Mouse (Mus musculus) bone marrow, adult 2 months (tissue): Measurements from ENCODE around the gene Gchfr. TPM values are rescaled to one million over a fixed set of nuclear protein-coding genes. Genes with fewer than 3 reads are reported as not detected.

Source experiments
- H3K27ac ChIP-seq: fragments of 200-500 bp; 2 replicates; pipeline ENCODE4 v1.5.1; 2012; ENCODE audit warnings: low read depth, mild to moderate bottlenecking, control low read depth, inconsistent platforms, low read length; ENCODE audit not compliant: control insufficient read depth, poor library complexity, insufficient read depth
- H3K4me1 ChIP-seq: fragments of 200-500 bp; 2 replicates; pipeline ENCODE4 v1.6.1; 2011; ENCODE audit warnings: low read length; ENCODE audit not compliant: control insufficient read depth, insufficient read depth
- H3K4me3 ChIP-seq: fragments of 200-500 bp; replicated peaks from 2 replicates; pipeline ENCODE3; 2011; ENCODE audit warnings: mild to moderate bottlenecking, low read depth, low read length, control low read depth; ENCODE audit not compliant: control insufficient read depth
- CTCF ChIP-seq: fragments of 200-500 bp; IDR thresholded peaks from 2 replicates; pipeline ENCODE4 v1.5.1; 2011; ENCODE audit warnings: low read length, control low read depth; ENCODE audit not compliant: control insufficient read depth, insufficient read depth
- POLR2A ChIP-seq: fragments of 200-500 bp; IDR thresholded peaks from 2 replicates; pipeline ENCODE4 v1.6.1; 2011; ENCODE audit warnings: low read depth, mild to moderate bottlenecking, control low read depth, low read length, borderline replicate concordance; ENCODE audit not compliant: control insufficient read depth
- WGBS: fragments of 180-500 bp; shearing (Covaris S2); methylation state at CpG from one replicate; pipeline ENCODE4 v1.1.7; 2018; 5-methylcytosine and 5-hydroxymethylcytosine counted together
- polyA plus RNA-seq: library from polyadenylated mRNA; stranded (reverse); fragments of >200 nt; gene quantifications from 2 replicates; pipeline ENCODE4 v1.2.4, GENCODE M21; 2011; ENCODE audit warnings: low replicate concordance; ENCODE audit not compliant: missing spikeins, insufficient read depth, insufficient read length

Gchfr gene
- polyA plus RNA-seq, 1 experiment: 4.0 TPM

DNA sequence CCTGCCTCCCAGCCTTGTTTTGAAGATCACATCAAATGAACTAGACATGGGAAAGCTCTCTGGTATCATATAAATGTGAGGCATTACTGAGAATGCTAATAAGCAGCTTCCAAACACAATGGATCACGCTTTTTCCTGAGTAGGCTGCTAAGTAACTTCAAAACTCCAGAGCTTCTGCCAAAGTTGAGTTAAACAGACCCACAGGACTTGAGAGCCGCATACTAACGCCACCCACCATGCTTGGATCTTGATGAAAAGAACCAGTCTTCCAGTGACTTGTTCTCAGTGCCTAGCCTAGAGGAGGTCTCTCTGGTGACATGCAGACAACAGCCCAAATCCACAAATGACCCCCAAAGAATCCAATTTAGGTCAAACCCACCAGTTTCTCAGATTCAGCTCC, 31.4 kb downstream of the Gchfr start:
- Histone ChIP-seq H3K27ac (no peak overlapping the region), H3K4me3 (no peak overlapping the region), H3K4me1 (peaks cover 3% of the 10 kb centered on the region; the same call in 1 of the 2 replicates)
- TF ChIP-seq CTCF: no peak
- no peak for TF ChIP-seq POLR2A
- 88% methylated on average over 3 of the region's 3 CpGs for WGBS

DNA sequence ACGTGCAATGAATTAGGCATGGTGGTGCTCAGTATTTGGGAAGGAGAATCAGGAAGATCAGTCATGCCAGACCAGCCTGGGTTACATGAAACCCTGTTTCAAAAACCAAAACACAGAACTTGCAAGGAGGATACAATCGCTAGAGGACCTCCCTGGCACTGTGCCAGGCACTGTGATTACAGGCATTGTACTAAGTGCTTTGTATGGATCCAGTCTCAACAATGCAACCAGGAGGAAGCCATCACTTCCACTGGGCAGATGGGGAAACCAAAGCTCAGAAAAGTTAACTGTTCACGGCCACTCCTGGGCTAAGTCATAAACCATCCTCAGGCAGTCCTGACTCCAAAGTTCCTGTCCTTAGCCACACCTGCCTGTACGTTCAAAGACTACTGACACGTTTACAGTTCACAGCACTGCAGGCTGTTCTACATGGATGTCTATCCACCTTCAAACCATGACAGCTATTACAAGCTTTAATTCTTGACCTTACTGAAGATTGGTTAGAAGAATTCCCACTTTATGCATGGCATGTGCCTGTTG, 35.4 kb downstream of the Gchfr start:
- TF ChIP-seq POLR2A: no peak
- no peak for TF ChIP-seq CTCF
- Histone ChIP-seq H3K4me3 (no peak overlapping the region), H3K27ac (no peak overlapping the region), H3K4me1 (peaks cover 3% of the 10 kb centered on the region; the same call in 1 of the 2 replicates)
- WGBS: 54% methylated on average over 5 of the region's 5 CpGs

DNA sequence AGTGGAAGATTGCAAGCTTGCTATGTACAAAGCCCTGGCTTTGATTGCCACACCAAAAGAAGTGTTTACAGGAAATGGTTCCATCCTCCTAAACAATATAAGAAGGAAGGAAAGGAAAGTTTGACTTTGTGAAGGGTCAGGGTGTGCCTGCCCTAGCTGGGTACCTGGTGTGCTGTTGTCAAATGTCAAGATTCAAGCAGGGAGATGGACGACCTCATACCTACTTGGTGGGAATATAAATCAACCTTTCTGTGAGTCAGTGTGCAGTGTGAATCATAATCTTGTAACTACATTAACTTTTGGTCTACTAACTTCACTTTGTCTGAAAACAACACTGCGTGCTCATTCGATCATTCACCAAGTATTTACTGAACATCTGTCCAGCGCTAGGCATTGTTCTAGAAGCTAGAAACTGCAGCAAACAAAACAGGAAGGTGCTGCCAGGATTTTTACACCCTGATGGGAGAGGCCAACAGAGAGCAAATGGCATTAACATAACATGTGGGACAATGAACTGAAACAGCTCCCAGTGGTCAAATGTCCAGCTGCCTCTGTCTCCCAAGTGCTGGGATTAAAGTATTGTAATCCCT, 36.4 kb downstream of the Gchfr start:
- WGBS: 78% methylated on average over 4 of the region's 4 CpGs
- Histone ChIP-seq H3K4me3 (no peak overlapping the region), H3K4me1 (peaks cover 3% of the 10 kb centered on the region; the same call in 1 of the 2 replicates), H3K27ac (no peak overlapping the region)
- TF ChIP-seq POLR2A: no peak
- no peak for TF ChIP-seq CTCF

DNA sequence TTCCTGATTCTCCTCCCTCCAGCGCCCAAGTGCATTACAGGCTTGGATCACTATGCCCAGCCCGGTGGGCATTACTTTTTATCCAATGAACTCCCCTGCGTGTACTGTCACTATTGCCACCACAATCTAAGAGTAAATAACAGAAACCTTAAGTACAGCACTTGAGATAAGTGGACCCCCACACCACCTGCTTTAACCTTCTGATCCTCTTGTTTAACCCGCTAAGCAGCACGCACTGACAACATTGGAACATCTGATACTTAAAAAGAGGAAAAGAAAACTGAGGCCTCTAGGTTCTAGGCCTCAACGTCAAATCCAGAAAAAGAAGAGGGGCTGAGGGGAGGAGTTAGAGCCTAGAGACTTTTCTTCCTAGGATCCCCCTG, 40.4 kb downstream of the Gchfr start:
- Histone ChIP-seq H3K27ac (peak overlapping the region; percentile 80), H3K4me3 (peak overlapping the region; percentile 96), H3K4me1 (peaks cover 1% of the 10 kb centered on the region; the same call in 1 of the 2 replicates)
- whole genome bisulfite sequencing: 16% methylated on average over 6 of the region's 6 CpGs
- TF ChIP-seq POLR2A (no peak), CTCF (no peak)

DNA sequence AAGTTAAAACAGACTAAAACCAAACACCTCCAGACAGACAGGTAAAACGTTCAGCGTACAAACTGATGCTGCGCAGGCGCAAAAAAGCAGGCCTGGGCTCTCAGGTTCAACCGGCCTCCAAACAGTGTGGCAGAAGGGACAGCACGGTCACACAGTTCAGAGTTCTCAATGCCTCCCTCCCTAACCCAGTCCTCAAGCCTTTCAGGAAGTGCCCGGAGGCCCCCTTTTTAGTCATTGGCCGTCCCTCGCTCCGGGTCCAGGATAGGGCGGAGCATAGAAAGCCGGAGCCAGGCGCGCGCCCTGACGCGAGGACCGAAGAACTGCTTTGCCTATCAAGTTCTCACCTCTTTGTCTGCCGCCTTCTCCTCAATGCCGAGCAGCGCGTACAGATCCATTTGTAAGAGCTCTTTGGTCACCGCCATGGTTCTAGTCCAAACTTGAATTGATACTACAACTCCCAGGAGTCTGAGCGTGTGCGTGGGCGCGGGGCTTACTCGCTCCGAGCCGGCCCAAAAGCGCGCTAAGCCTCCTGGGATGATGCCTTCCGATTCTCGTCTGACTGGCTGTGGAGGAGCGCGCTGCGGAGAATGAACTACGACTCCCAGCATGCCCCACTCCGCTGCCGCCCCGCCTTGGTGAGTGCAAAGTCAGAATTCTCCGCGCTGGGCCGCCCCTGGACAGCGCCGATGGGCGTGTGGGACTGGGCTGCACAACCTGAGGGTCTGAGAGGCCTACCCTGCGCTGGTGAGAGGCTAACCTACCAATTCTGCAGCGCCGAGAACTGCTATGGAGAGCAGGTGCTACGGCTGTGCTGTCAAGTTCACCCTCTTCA, 41.0 kb downstream of the Gchfr start, which contains the start of the genes Zfyve19 and Dnajc17:
Zfyve19 (plus strand) TSS at position 274 of the 832 bp plus-strand sequence.
Dnajc17 (minus strand) TSS at position 452 of the 832 bp plus-strand sequence.
- under 1% methylated on average over 51 of the region's 51 CpGs for WGBS
- H3K4me1 ChIP-seq: peaks cover 1% of the 10 kb centered on the region; the same call in 1 of the 2 replicates

DNA sequence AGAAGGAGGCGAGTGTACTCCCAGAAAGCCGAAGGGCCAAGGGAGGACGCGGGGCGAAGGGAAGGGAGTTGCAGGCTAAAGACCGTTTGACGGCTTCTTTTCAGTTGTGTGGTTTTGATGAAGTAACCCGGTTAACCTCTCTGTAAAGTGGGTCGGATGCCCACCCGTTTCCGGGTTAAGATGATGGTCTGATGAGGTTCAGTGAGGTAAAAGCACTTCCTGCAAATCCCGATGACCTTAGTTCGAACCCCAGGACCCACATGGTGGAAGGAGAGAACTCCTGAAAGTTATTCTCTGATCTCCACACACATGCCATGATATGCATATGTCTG, 41.6 kb downstream of the Gchfr start:
- no peaks in the 10 kb centered on the region; the same call in 1 of the 2 replicates for H3K4me1 ChIP-seq
- no peak for TF ChIP-seq CTCF
- TF ChIP-seq POLR2A: no peak
- peak overlapping the region; percentile 3; the same call in 1 of the 2 replicates for H3K27ac ChIP-seq
- under 1% methylated on average over 13 of the region's 13 CpGs for WGBS
- H3K4me3 ChIP-seq: peak overlapping the region; percentile 96

More for the DNA sequence above, 41.0 kb downstream of the Gchfr start, which contains the start of the genes Zfyve19 and Dnajc17:
- TF ChIP-seq POLR2A (peak; percentile 56), CTCF (peak; percentile 4; the same call in 1 of the 2 replicates)
- Histone ChIP-seq H3K27ac (peak within 1 kb of the TSS; percentile 80), H3K4me3 (peak within 1 kb of the TSS; percentile 96)

Other genes starting within 250 kb of the Gchfr start
- 1.1 and 2.3 TPM in 2 replicates for gene Chst14, start 241.3 kb upstream of the Gchfr start, polyA plus RNA-seq
- gene Ccdc32, start 138.4 kb upstream of the Gchfr start, polyA plus RNA-seq: 6.2 and 9.7 TPM in 2 replicates
- 1.5 and 2.4 TPM in 2 replicates for gene Rpusd2, start 133.0 kb upstream of the Gchfr start, polyA plus RNA-seq
- 14.8 and 21.4 TPM in 2 replicates for gene Knl1, start 120.7 kb upstream of the Gchfr start, polyA plus RNA-seq
- gene Rad51, start 55.0 kb upstream of the Gchfr start, polyA plus RNA-seq: 25.6 and 32.4 TPM in 2 replicates
- 25.4 and 36.2 TPM in 2 replicates for gene Rmdn3, start 10.7 kb upstream of the Gchfr start, polyA plus RNA-seq
- gene Gm14137, start 6.7 kb downstream of the Gchfr start, polyA plus RNA-seq: not detected in 2 replicates
- gene Zfyve19, start 40.8 kb downstream of the Gchfr start, polyA plus RNA-seq: 21.0 and 42.2 TPM in 2 replicates
- gene Dnajc17, start 41.0 kb downstream of the Gchfr start, polyA plus RNA-seq: 10.0 and 12.5 TPM in 2 replicates
- gene Ppp1r14d, start 62.1 kb downstream of the Gchfr start, polyA plus RNA-seq: not detected in 2 replicates
- 4.3 TPM in 1 of 2 replicates, not detected in the other for gene Spint1, start 69.6 kb downstream of the Gchfr start, polyA plus RNA-seq
- gene Rhov, start 103.5 kb downstream of the Gchfr start, polyA plus RNA-seq: 2.1 TPM in 1 of 2 replicates, not detected in the other
- 6.5 and 9.7 TPM in 2 replicates for gene Vps18, start 121.0 kb downstream of the Gchfr start, polyA plus RNA-seq
- gene Dll4, start 158.0 kb downstream of the Gchfr start, polyA plus RNA-seq: 0.25 TPM in 1 of 2 replicates, not detected in the other
- 0.59 and 6.2 TPM in 2 replicates for gene Chac1, start 183.5 kb downstream of the Gchfr start, polyA plus RNA-seq